Mouse (Mus musculus): ENCODE results near the gene S100a5. TPM values are rescaled to one million over a fixed set of nuclear protein-coding genes. Genes with fewer than 3 reads are reported as not detected.

The S100a5 gene
- polyA plus RNA-seq, 2 experiments = not detected

- Histone ChIP-seq H3K9me3 (ENCODE audit: control insufficient read depth, low read length) (no peaks in the 10 kb centered on the region), H3K4me1 (replicated peaks; ENCODE audit: control insufficient read depth in 2 of 2, insufficient read depth in 2 of 2, low read length in 1 of 2) (peaks cover 0 to 2% of the 10 kb centered on the region in 2 experiments; a peak in 1 of 4 replicates), H3K27ac (no peak within 1 kb of the TSS), H3K27me3 (ENCODE audit: control insufficient read depth, insufficient read depth, low read length) (no peaks in the 10 kb centered on the region), H3K4me3 (ENCODE audit: insufficient read depth in 1 of 2, low read depth in 2 of 2, low read length in 2 of 2) (no peak within 1 kb of the TSS), H3K4me2 (ENCODE audit: low read depth) (no peak within 1 kb of the TSS), H3K9ac (replicated peaks) (no peak within 1 kb of the TSS), H3K36me3 (replicated peaks; ENCODE audit: control insufficient read depth, insufficient read depth, low read depth) (no peaks in the 10 kb centered on the region)
- ATAC-seq (ENCODE audit: insufficient read depth) = no peak
- 53% methylated on average over 8 of the region's 8 CpGs for WGBS (ENCODE audit: insufficient replicate concordance)
- no peak for TF ChIP-seq EP300 (IDR thresholded peaks at IDR 0.05; ENCODE audit: low read depth)
- no peak for TF ChIP-seq CTCF (IDR thresholded peaks at IDR 0.05; ENCODE audit: low read depth)
- DNase-seq (ENCODE audit: low read depth in 3 of 3, low spot score in 3 of 3) = no peak
Observed at GRCm38 (mm10) chr3:90589947-90590346, 18.4 kb upstream of the S100a5 start, which contains the start of gene S100a2. S100a2 (plus strand) TSS chr3:90590247.

- H3K9ac ChIP-seq (replicated peaks) = no peak overlapping the region
- H3K4me1 ChIP-seq (replicated peaks; ENCODE audit: control insufficient read depth in 2 of 2, insufficient read depth in 2 of 2, low read length in 1 of 2) = peaks cover 0 to 2% of the 10 kb centered on the region in 2 experiments; a peak in 1 of 4 replicates
- H3K36me3 ChIP-seq (replicated peaks; ENCODE audit: control insufficient read depth, insufficient read depth, low read depth) = no peaks in the 10 kb centered on the region
- H3K4me3 ChIP-seq (ENCODE audit: insufficient read depth in 1 of 2, low read depth in 2 of 2, low read length in 2 of 2) = no peak overlapping the region
- DNase-seq (ENCODE audit: low read depth in 3 of 3, low spot score in 3 of 3) = no peak
- WGBS (ENCODE audit: insufficient replicate concordance) = 52% methylated on average over 1 of the region's 1 CpGs
- TF ChIP-seq EP300 (IDR thresholded peaks at IDR 0.05; ENCODE audit: low read depth) (no peak), CTCF (IDR thresholded peaks at IDR 0.05; ENCODE audit: low read depth) (no peak)
- H3K27me3 ChIP-seq (ENCODE audit: control insufficient read depth, insufficient read depth, low read length) = no peaks in the 10 kb centered on the region
- no peak overlapping the region for H3K27ac ChIP-seq
- ATAC-seq (ENCODE audit: insufficient read depth) = no peak
- H3K9me3 ChIP-seq (ENCODE audit: control insufficient read depth, low read length) = no peaks in the 10 kb centered on the region
- no peak overlapping the region for H3K4me2 ChIP-seq (ENCODE audit: low read depth)
Observed at GRCm38 (mm10) chr3:90594466-90594865, 13.9 kb upstream of the S100a5 start.

- ATAC-seq (ENCODE audit: insufficient read depth) = no peak
- H3K9ac ChIP-seq (replicated peaks) = no peak overlapping the region
- H3K9me3 ChIP-seq (ENCODE audit: control insufficient read depth, low read length) = no peaks in the 10 kb centered on the region
- DNase-seq (ENCODE audit: low read depth in 3 of 3, low spot score in 3 of 3) = no peak
- no peaks in the 10 kb centered on the region for H3K36me3 ChIP-seq (replicated peaks; ENCODE audit: control insufficient read depth, insufficient read depth, low read depth)
- no peaks in the 10 kb centered on the region for H3K4me1 ChIP-seq (replicated peaks; ENCODE audit: control insufficient read depth in 2 of 2, insufficient read depth in 2 of 2, low read length in 1 of 2)
- H3K4me2 ChIP-seq (ENCODE audit: low read depth) = no peak overlapping the region
- WGBS (ENCODE audit: insufficient replicate concordance) = 45% methylated on average over 5 of the region's 5 CpGs
- H3K27ac ChIP-seq = no peak overlapping the region
- no peak overlapping the region for H3K4me3 ChIP-seq (ENCODE audit: insufficient read depth in 1 of 2, low read depth in 2 of 2, low read length in 2 of 2)
- H3K27me3 ChIP-seq (ENCODE audit: control insufficient read depth, insufficient read depth, low read length) = no peaks in the 10 kb centered on the region
- TF ChIP-seq CTCF (IDR thresholded peaks at IDR 0.05; ENCODE audit: low read depth) (no peak), EP300 (IDR thresholded peaks at IDR 0.05; ENCODE audit: low read depth) (no peak)
Observed at GRCm38 (mm10) chr3:90595556-90595955, 12.8 kb upstream of the S100a5 start.

GRCm38 (mm10) chr3:90596810-90597209 lies 11.5 kb upstream of the S100a5 start:
- Histone ChIP-seq H3K4me1 (replicated peaks; ENCODE audit: control insufficient read depth in 2 of 2, insufficient read depth in 2 of 2, low read length in 1 of 2) (no peaks in the 10 kb centered on the region), H3K9me3 (ENCODE audit: control insufficient read depth, low read length) (no peaks in the 10 kb centered on the region), H3K9ac (replicated peaks) (no peak overlapping the region), H3K27ac (no peak overlapping the region), H3K4me2 (ENCODE audit: low read depth) (no peak overlapping the region), H3K27me3 (ENCODE audit: control insufficient read depth, insufficient read depth, low read length) (no peaks in the 10 kb centered on the region), H3K36me3 (replicated peaks; ENCODE audit: control insufficient read depth, insufficient read depth, low read depth) (no peaks in the 10 kb centered on the region), H3K4me3 (ENCODE audit: insufficient read depth in 1 of 2, low read depth in 2 of 2, low read length in 2 of 2) (no peak overlapping the region)
- 69% methylated on average over 6 of the region's 6 CpGs for WGBS (ENCODE audit: insufficient replicate concordance)
- TF ChIP-seq EP300 (IDR thresholded peaks at IDR 0.05; ENCODE audit: low read depth) (no peak), CTCF (IDR thresholded peaks at IDR 0.05; ENCODE audit: low read depth) (no peak)
- no peak for DNase-seq (ENCODE audit: low read depth in 3 of 3, low spot score in 3 of 3)
- no peak for ATAC-seq (ENCODE audit: insufficient read depth)

- ATAC-seq (ENCODE audit: insufficient read depth) (no peak), DNase-seq (ENCODE audit: low read depth in 3 of 3, low spot score in 3 of 3) (no peak)
- Histone ChIP-seq H3K9me3 (ENCODE audit: control insufficient read depth, low read length) (no peaks in the 10 kb centered on the region), H3K4me2 (ENCODE audit: low read depth) (no peak overlapping the region), H3K36me3 (replicated peaks; ENCODE audit: control insufficient read depth, insufficient read depth, low read depth) (no peaks in the 10 kb centered on the region), H3K9ac (replicated peaks) (no peak overlapping the region), H3K27me3 (ENCODE audit: control insufficient read depth, insufficient read depth, low read length) (no peaks in the 10 kb centered on the region), H3K4me1 (replicated peaks; ENCODE audit: control insufficient read depth in 2 of 2, insufficient read depth in 2 of 2, low read length in 1 of 2) (no peaks in the 10 kb centered on the region), H3K27ac (no peak overlapping the region), H3K4me3 (ENCODE audit: insufficient read depth in 1 of 2, low read depth in 2 of 2, low read length in 2 of 2) (no peak overlapping the region)
- TF ChIP-seq EP300 (IDR thresholded peaks at IDR 0.05; ENCODE audit: low read depth) = no peak
- no peak for TF ChIP-seq CTCF (IDR thresholded peaks at IDR 0.05; ENCODE audit: low read depth)
- WGBS (ENCODE audit: insufficient replicate concordance) = 50% methylated on average over 6 of the region's 6 CpGs
Observed at GRCm38 (mm10) chr3:90597736-90598135, 10.6 kb upstream of the S100a5 start.

All from liver, embryonic 14.5 days (tissue).